Mouse (Mus musculus) thymus, adult 2 months (tissue): ENCODE data around the gene Klhdc7b.

Source experiments
- CTCF ChIP-seq: fragments of 200-500 bp; IDR thresholded peaks from 2 replicates; pipeline ENCODE4 v1.5.1; 2012; ENCODE audit warnings: mild to moderate bottlenecking, control low read depth, low read length, moderate library complexity, borderline replicate concordance; ENCODE audit not compliant: control insufficient read depth, poor library complexity, insufficient read depth; ENCODE audit errors: extremely low read depth
- POLR2A ChIP-seq: fragments of 200-500 bp; IDR thresholded peaks from 2 replicates; pipeline ENCODE4 v1.6.1; 2012; ENCODE audit warnings: mild to moderate bottlenecking, low read length, control low read depth, moderate library complexity; ENCODE audit not compliant: control insufficient read depth, poor library complexity, insufficient read depth; ENCODE audit errors: extremely low read depth

DNA sequence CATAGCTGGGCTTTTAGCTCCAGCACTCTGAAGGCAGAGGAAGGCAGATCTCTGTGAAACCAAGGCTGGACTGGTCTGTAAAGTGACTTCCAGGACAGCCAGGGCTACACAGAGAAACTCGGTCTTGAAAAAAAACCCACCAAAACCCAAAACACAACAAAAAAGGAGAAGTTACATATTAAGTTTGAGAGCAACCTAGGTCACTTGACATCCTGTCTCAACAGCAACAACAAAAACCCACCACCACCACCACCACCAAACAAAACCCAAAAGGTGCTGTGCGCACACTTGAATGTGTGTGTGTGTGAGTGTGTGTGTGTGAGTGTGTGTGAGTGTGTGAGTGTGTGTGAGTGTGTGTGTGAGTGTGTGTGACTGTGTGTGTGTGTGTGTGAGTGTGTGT, 45.0 kb upstream of the Klhdc7b start:
- TF ChIP-seq POLR2A (no peak), CTCF (no peak)
